Mouse (Mus musculus): ENCODE results near the gene Uimc1. TPM values are rescaled to one million over a fixed set of nuclear protein-coding genes. Genes with fewer than 3 reads are reported as not detected.

The Uimc1 gene
- total RNA-seq, 2 experiments from 2014 or later: 14.3 TPM

- DNase-seq (ENCODE audit: low spot score in 2 of 2): no peak
- intact Hi-C loops (cut with DNase I): no loop called here
Measured at GRCm38 (mm10) chr13:55005691-55006414, 94.2 kb downstream of the Uimc1 start.

- intact Hi-C loops (cut with DNase I): no loop called here
- peak in 1 of 2 experiments; percentile 54 for DNase-seq (ENCODE audit: low spot score in 2 of 2)
Measured at GRCm38 (mm10) chr13:55004646-55005045, 95.5 kb downstream of the Uimc1 start.

GRCm38 (mm10) chr13:55002090-55002489 lies 98.0 kb downstream of the Uimc1 start:
- DNase-seq (ENCODE audit: low spot score in 2 of 2): peak in 1 of 2 experiments; percentile 52
- intact Hi-C loops (cut with DNase I): no loop called here

- peak; percentile 69 to 82 for DNase-seq (ENCODE audit: low spot score in 2 of 2)
Measured at GRCm38 (mm10) chr13:55000433-55000832, 99.7 kb downstream of the Uimc1 start.

GRCm38 (mm10) chr13:54997568-54997967 lies 102.5 kb downstream of the Uimc1 start:
- DNase-seq (ENCODE audit: low spot score in 2 of 2): no peak
- intact Hi-C loops (cut with DNase I): no loop called here

More at GRCm38 (mm10) chr13:55000433-55000832, 99.7 kb downstream of the Uimc1 start:
- intact Hi-C loops (cut with DNase I): no loop called here

GRCm38 (mm10) chr13:54995161-54995560 lies 104.9 kb downstream of the Uimc1 start:
- intact Hi-C loops (cut with DNase I): no loop called here
- no peak for DNase-seq (ENCODE audit: low spot score in 2 of 2)

- DNase-seq (ENCODE audit: low spot score in 2 of 2): no peak
- intact Hi-C loops (cut with DNase I): no loop called here
Measured at GRCm38 (mm10) chr13:54994576-54994975, 105.5 kb downstream of the Uimc1 start.

- DNase-seq (ENCODE audit: low spot score in 2 of 2): no peak
- intact Hi-C loops (cut with DNase I): no loop called here
Measured at GRCm38 (mm10) chr13:54992215-54992614, 107.9 kb downstream of the Uimc1 start.

- no peak for DNase-seq (ENCODE audit: low spot score in 2 of 2)
- intact Hi-C loops (cut with DNase I): no loop called here
Measured at GRCm38 (mm10) chr13:54988181-54988760, 111.8 kb downstream of the Uimc1 start.

GRCm38 (mm10) chr13:54987405-54987804 lies 112.7 kb downstream of the Uimc1 start:
- DNase-seq (ENCODE audit: low spot score in 2 of 2): no peak
- intact Hi-C loops (cut with DNase I): no loop called here

- DNase-seq (ENCODE audit: low spot score in 2 of 2): no peak
- intact Hi-C loops (cut with DNase I): no loop called here
Measured at GRCm38 (mm10) chr13:54983614-54984013, 116.5 kb downstream of the Uimc1 start.

- intact Hi-C loops (cut with DNase I): no loop called here
- DNase-seq (ENCODE audit: low spot score in 2 of 2): no peak
Measured at GRCm38 (mm10) chr13:54983001-54983400, 117.1 kb downstream of the Uimc1 start.

GRCm38 (mm10) chr13:54980957-54981356 lies 119.1 kb downstream of the Uimc1 start:
- DNase-seq (ENCODE audit: low spot score in 2 of 2): peak in 1 of 2 experiments; percentile 41
- intact Hi-C loops (cut with DNase I): no loop called here

- DNase-seq (ENCODE audit: low spot score in 2 of 2): no peak
- intact Hi-C loops (cut with DNase I): no loop called here
Measured at GRCm38 (mm10) chr13:54978804-54979203, 121.3 kb downstream of the Uimc1 start.

Other genes with a start within 250 kb of the Uimc1 start
- 10 to 100 TPM; 66.0 to 78.0 TPM for gene Unc5a, start 150.9 kb downstream of the Uimc1 start, total RNA-seq (2021)
- gene Hk3, start 78.9 kb downstream of the Uimc1 start, total RNA-seq (2021): 1 to 10 TPM; 1.3 to 1.8 TPM
- 10 to 100 TPM; 40.7 to 42.8 TPM for gene Zfp346, start 5.0 kb upstream of the Uimc1 start, total RNA-seq (2021)
- not detected for gene Gm17617, start 33.2 kb upstream of the Uimc1 start, total RNA-seq (2021)
- gene Fgfr4, start 52.3 kb upstream of the Uimc1 start, total RNA-seq (2021): under 1 TPM; 0.11 to 0.25 TPM
- 100 to 1,000 TPM; 135 to 140 TPM for gene Nsd1, start 109.5 kb upstream of the Uimc1 start, total RNA-seq (2021)
- 100 to 1,000 TPM; 161 to 168 TPM for gene Prelid1, start 220.2 kb upstream of the Uimc1 start, total RNA-seq (2021)
- gene Rab24, start 221.6 kb upstream of the Uimc1 start, total RNA-seq (2021): 10 to 100 TPM; 73.7 to 74.0 TPM
- gene Mxd3, start 229.5 kb upstream of the Uimc1 start, total RNA-seq (2021): 1 to 10 TPM; 1.2 to 1.6 TPM